Mouse (Mus musculus) erythroid progenitor cell, adult 5-6 weeks (primary cell): ENCODE data around the gene Cacnb2. TPM values are rescaled to one million over a fixed set of nuclear protein-coding genes. Genes with fewer than 3 reads are reported as not detected.

Experiments used
- ATAC-seq: replicated peaks from 2 replicates; pipeline ENCODE4 v1.8.0; 2016; ENCODE audit warnings: moderate number of reproducible peaks, mild to moderate bottlenecking, moderate TSS enrichment, inconsistent platforms; ENCODE audit not compliant: poor library complexity, low FRiP score, severe bottlenecking
- total RNA-seq, 2 experiments: library from RNA; stranded (forward) in 1 of 2; stranded (reverse) in 1 of 2; fragments of 150-400 nt in 1 of 2; fragments of 186-747, 209-891 nt in 1 of 2; gene quantifications; 2 replicates each; pipeline versions ENCODE4 v1.2.3 to v1.2.4; 2015 to 2017; ENCODE audit warnings: low replicate concordance in 2 of 2

Gene Cacnb2
- not detected in 2 replicates for total RNA-seq (2015; ENCODE audit: low replicate concordance)
- total RNA-seq (2017; ENCODE audit: low replicate concordance) = 0.08 TPM in 1 of 2 replicates, not detected in the other

- no peak for ATAC-seq
These were observed at the start of gene Cacnb2 for GRCm38 (mm10) chr2:14602788-14603187. Gene Cacnb2, plus strand, starts transcription at chr2:14603088.

- no peak for ATAC-seq
These were observed 34.9 kb upstream of the Cacnb2 start for GRCm38 (mm10) chr2:14568020-14568419.

GRCm38 (mm10) chr2:14571300-14571699 is 31.6 kb upstream of the Cacnb2 start:
- no peak for ATAC-seq

GRCm38 (mm10) chr2:14589541-14589940 is 13.3 kb upstream of the Cacnb2 start:
- ATAC-seq = no peak

- no peak for ATAC-seq
These were observed 4.9 kb upstream of the Cacnb2 start for GRCm38 (mm10) chr2:14597909-14598563.

- ATAC-seq = no peak
These were observed 1.2 kb downstream of the Cacnb2 start for GRCm38 (mm10) chr2:14603784-14604781.

- ATAC-seq = no peak
These were observed 1.9 kb downstream of the Cacnb2 start for GRCm38 (mm10) chr2:14604791-14605190.

- ATAC-seq = no peak
These were observed 2.3 kb downstream of the Cacnb2 start for GRCm38 (mm10) chr2:14605207-14605606.

- ATAC-seq = no peak
These were observed 5.7 kb downstream of the Cacnb2 start for GRCm38 (mm10) chr2:14608606-14609005.

- ATAC-seq = no peak
These were observed 9.8 kb downstream of the Cacnb2 start for GRCm38 (mm10) chr2:14612705-14613104.

- no peak for ATAC-seq
These were observed 13.5 kb downstream of the Cacnb2 start for GRCm38 (mm10) chr2:14616361-14616760.

GRCm38 (mm10) chr2:14620120-14620853 is 17.4 kb downstream of the Cacnb2 start:
- ATAC-seq = no peak

- no peak for ATAC-seq
These were observed 18.0 kb downstream of the Cacnb2 start for GRCm38 (mm10) chr2:14620891-14621290.

GRCm38 (mm10) chr2:14623820-14624219 is 20.9 kb downstream of the Cacnb2 start:
- no peak for ATAC-seq

GRCm38 (mm10) chr2:14629814-14630492 is 27.1 kb downstream of the Cacnb2 start:
- ATAC-seq = no peak

GRCm38 (mm10) chr2:14631590-14631989 is 28.7 kb downstream of the Cacnb2 start:
- ATAC-seq = no peak

GRCm38 (mm10) chr2:14633202-14633601 is 30.3 kb downstream of the Cacnb2 start:
- ATAC-seq = no peak

- ATAC-seq = no peak
These were observed 36.4 kb downstream of the Cacnb2 start for GRCm38 (mm10) chr2:14639266-14639665.

- ATAC-seq = no peak
These were observed 37.0 kb downstream of the Cacnb2 start for GRCm38 (mm10) chr2:14639877-14640276.

GRCm38 (mm10) chr2:14641040-14641439 is 38.2 kb downstream of the Cacnb2 start:
- ATAC-seq = no peak
